Mouse (Mus musculus) liver, embryonic 14.5 days (tissue): ENCODE measurements around the gene Cyp2d10.

ENCODE experiments used
- CTCF ChIP-seq: IDR thresholded peaks from 2 replicates; pipeline ENCODE4 v1.5.1; 2016; ENCODE audit warnings: antibody characterized with exemption, low read depth, control low read depth
- EP300 ChIP-seq: IDR thresholded peaks from 2 replicates; pipeline ENCODE4 v1.6.1; 2016; ENCODE audit warnings: antibody characterized with exemption, low read depth

DNA sequence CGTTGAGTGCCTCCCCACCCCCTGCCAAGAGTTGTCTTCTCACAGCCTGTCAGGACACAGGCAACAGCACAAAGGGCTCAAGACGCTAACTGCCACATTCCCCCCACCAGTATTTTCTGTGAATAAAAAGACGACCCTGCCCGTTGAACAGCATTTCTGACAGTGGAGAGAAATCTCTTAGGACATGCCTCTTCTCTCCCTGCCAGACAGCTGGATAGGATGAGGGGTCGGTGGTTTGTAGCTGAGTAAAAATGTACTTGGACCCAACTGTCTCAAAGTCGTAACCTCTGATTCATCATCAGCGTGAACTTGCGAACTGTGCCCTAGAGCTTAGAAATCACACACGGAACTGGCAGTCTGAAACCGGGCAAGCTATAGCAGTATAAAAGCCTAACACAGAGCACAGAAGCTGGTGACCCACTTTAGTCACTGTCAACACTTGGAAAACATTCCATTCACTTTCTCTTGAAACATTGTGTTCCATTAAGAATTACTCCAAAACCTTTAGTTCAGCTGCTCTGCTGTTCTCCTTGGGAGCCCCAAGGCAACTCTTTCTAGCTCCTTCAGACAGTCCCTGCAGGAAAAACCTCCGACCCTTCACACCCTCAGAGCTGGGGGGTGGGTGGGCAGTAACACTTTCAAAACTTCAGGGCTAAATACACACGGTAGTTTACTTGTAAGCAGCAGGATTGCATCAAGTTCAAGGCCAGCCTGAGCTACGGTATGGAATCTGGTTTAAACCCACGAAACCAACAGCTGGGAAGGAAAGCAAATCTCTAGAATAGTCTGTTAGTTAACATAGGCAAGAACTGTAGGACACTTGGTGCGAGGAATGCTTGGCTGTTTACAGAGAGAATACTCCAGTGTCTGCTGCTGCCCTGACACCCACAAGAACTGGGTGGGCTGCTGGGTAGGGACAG lies 28.5 kb downstream of the Cyp2d10 start:
- no peak for TF ChIP-seq CTCF
- TF ChIP-seq EP300: no peak
